Mouse (Mus musculus): ENCODE data around the gene 9930111J21Rik2. TPM values are rescaled to one million over a fixed set of nuclear protein-coding genes. Genes with fewer than 3 reads are reported as not detected.
"Not testable (repeated sequence)": the region's sequence is repeated elsewhere in the genome, so short reads cannot be mapped to it uniquely, and the experiment has no call there.

The 9930111J21Rik2 gene
- polyA plus RNA-seq, 1 experiment = 2.4 TPM

GRCm38 (mm10) chr11:48974686-48975085 is 76.4 kb downstream of the 9930111J21Rik2 start:
- not testable (repeated sequence) for H3K4me3 ChIP-seq (ENCODE audit: insufficient read depth, low read depth, low read length); DNase-seq; H3K4me1 ChIP-seq (ENCODE audit: control insufficient read depth, insufficient read depth, low read length); H3K27ac ChIP-seq (ENCODE audit: insufficient read depth, low read depth, low read length); H3K36me3 ChIP-seq (ENCODE audit: control insufficient read depth, insufficient read depth, low read length); H3K27me3 ChIP-seq (replicated peaks; ENCODE audit: control insufficient read depth, insufficient read depth, low read length)
- WGBS = no CpG with 5 or more reads among the region's 1 CpGs

Other genes with a start within 250 kb of the 9930111J21Rik2 start
- 26.3 and 27.3 TPM in 2 replicates for gene Trim41, start 233.9 kb downstream of the 9930111J21Rik2 start, polyA plus RNA-seq (2012; rRNA removed)
- gene Trim7, start 225.1 kb downstream of the 9930111J21Rik2 start, polyA plus RNA-seq (2012; rRNA removed) = 80.3 and 98.8 TPM in 2 replicates
- 9.7 and 10.4 TPM in 2 replicates for gene Gm12184, start 224.6 kb downstream of the 9930111J21Rik2 start, polyA plus RNA-seq (2012; rRNA removed)
- 24.4 and 28.2 TPM in 2 replicates for gene Irgm1, start 179.6 kb downstream of the 9930111J21Rik2 start, polyA plus RNA-seq (2012; rRNA removed)
- gene Gm5431, start 149.0 kb downstream of the 9930111J21Rik2 start, polyA plus RNA-seq (2012; rRNA removed) = 0.19 and 0.20 TPM in 2 replicates
- 4.0 and 6.5 TPM in 2 replicates for gene Psme2b, start 105.1 kb downstream of the 9930111J21Rik2 start, polyA plus RNA-seq (2012; rRNA removed)
- 0.10 and 0.16 TPM in 2 replicates for gene Olfr56, start 72.4 kb downstream of the 9930111J21Rik2 start, polyA plus RNA-seq (2012; rRNA removed)
- gene 9930111J21Rik1, start 71.8 kb downstream of the 9930111J21Rik2 start, polyA plus RNA-seq (2012; rRNA removed) = 2.0 and 3.1 TPM in 2 replicates
- 0.08 and 0.33 TPM in 2 replicates for gene Gm12185, start 59.0 kb downstream of the 9930111J21Rik2 start, polyA plus RNA-seq (2012; rRNA removed)
- 3.7 and 5.5 TPM in 2 replicates for gene Tgtp1, start 57.1 kb downstream of the 9930111J21Rik2 start, polyA plus RNA-seq (2012; rRNA removed)
- 12.1 and 15.1 TPM in 2 replicates for gene Tgtp2, start 13.0 kb upstream of the 9930111J21Rik2 start, polyA plus RNA-seq (2012; rRNA removed)
- 4.5 and 8.4 TPM in 2 replicates for gene Ifi47, start 25.3 kb upstream of the 9930111J21Rik2 start, polyA plus RNA-seq (2012; rRNA removed)
- 2.7 and 4.1 TPM in 2 replicates for gene Olfr1396, start 63.6 kb upstream of the 9930111J21Rik2 start, polyA plus RNA-seq (2012; rRNA removed)
- not detected in 2 replicates for gene Olfr1395, start 91.0 kb upstream of the 9930111J21Rik2 start, polyA plus RNA-seq (2012; rRNA removed)
- 0.02 TPM in 1 of 2 replicates, not detected in the other for gene Olfr1394, start 103.1 kb upstream of the 9930111J21Rik2 start, polyA plus RNA-seq (2012; rRNA removed)
- gene Btnl9, start 135.9 kb upstream of the 9930111J21Rik2 start, polyA plus RNA-seq (2012; rRNA removed) = 6.4 and 7.5 TPM in 2 replicates
- 2.0 and 2.6 TPM in 2 replicates for gene Zfp62, start 152.1 kb upstream of the 9930111J21Rik2 start, polyA plus RNA-seq (2012; rRNA removed)
- 157 and 198 TPM in 2 replicates for gene Mgat1, start 192.9 kb upstream of the 9930111J21Rik2 start, polyA plus RNA-seq (2012; rRNA removed)
- gene Olfr1393, start 227.1 kb upstream of the 9930111J21Rik2 start, polyA plus RNA-seq (2012; rRNA removed) = 0.72 and 1.5 TPM in 2 replicates
- 0.46 and 0.47 TPM in 2 replicates for gene Olfr1392, start 234.0 kb upstream of the 9930111J21Rik2 start, polyA plus RNA-seq (2012; rRNA removed)